Mouse (Mus musculus) central nervous system, embryonic 14 days (tissue): ENCODE results near the gene Olfr370. TPM values are rescaled to one million over a fixed set of nuclear protein-coding genes. Genes with fewer than 3 reads are reported as not detected.

Experiments used
- polyA plus RNA-seq: library from polyadenylated mRNA; depleted of rRNA; stranded (reverse); fragments of >200 nt; gene quantifications from 2 replicates; pipeline ENCODE4 v1.2.3, GENCODE M21; 2012; rRNA removed

Olfr370 gene
- polyA plus RNA-seq: 0.02 and 0.03 TPM in 2 replicates

GRCm38 (mm10) chr8:83535736-83536135 is at the start of gene Olfr370:
Gene Olfr370 (plus strand): TSS chr8:83535780.

GRCm38 (mm10) chr8:83566469-83567395 is 31.2 kb downstream of the Olfr370 start, which contains the start of gene Ndufb7:
Gene Ndufb7 (plus strand): TSS chr8:83566671.

Other genes starting within 250 kb of the Olfr370 start
- 0.41 and 0.55 TPM in 2 replicates for gene Ucp1, start 245.4 kb upstream of the Olfr370 start, polyA plus RNA-seq
- 18.5 and 21.4 TPM in 2 replicates for gene Elmod2, start 203.3 kb upstream of the Olfr370 start, polyA plus RNA-seq
- not detected in 2 replicates for gene Mgat4d, start 187.3 kb upstream of the Olfr370 start, polyA plus RNA-seq
- gene Clgn, start 145.9 kb upstream of the Olfr370 start, polyA plus RNA-seq: 6.0 and 6.8 TPM in 2 replicates
- 145 and 155 TPM in 2 replicates for gene Scoc, start 77.4 kb upstream of the Olfr370 start, polyA plus RNA-seq
- gene Ndufb7, start 30.9 kb downstream of the Olfr370 start, polyA plus RNA-seq: 303 and 319 TPM in 2 replicates
- 974 and 984 TPM in 2 replicates for gene Tecr, start 72.2 kb downstream of the Olfr370 start, polyA plus RNA-seq
- 31.1 and 34.0 TPM in 2 replicates for gene Dnajb1, start 72.4 kb downstream of the Olfr370 start, polyA plus RNA-seq
- 92.0 and 93.3 TPM in 2 replicates for gene Gipc1, start 116.9 kb downstream of the Olfr370 start, polyA plus RNA-seq
- gene Ptger1, start 130.9 kb downstream of the Olfr370 start, polyA plus RNA-seq: 1.00 and 1.2 TPM in 2 replicates
- gene Pkn1, start 163.4 kb downstream of the Olfr370 start, polyA plus RNA-seq: 63.8 and 64.0 TPM in 2 replicates
- gene Ddx39, start 179.4 kb downstream of the Olfr370 start, polyA plus RNA-seq: 86.0 and 87.4 TPM in 2 replicates
- 17.3 and 26.4 TPM in 2 replicates for gene Adgre5, start 205.5 kb downstream of the Olfr370 start, polyA plus RNA-seq